Mouse (Mus musculus) CH12.LX (cell line): ENCODE measurements around the gene Kif13a. TPM values are rescaled to one million over a fixed set of nuclear protein-coding genes. Genes with fewer than 3 reads are reported as not detected.

Experiments used
- DNase-seq: peaks from one replicate; pipeline ENCODE4 v3.0.0-alpha.2; 2013; ENCODE audit errors: extremely low read depth
- H3K27ac ChIP-seq: 2 replicates; pipeline ENCODE4 v1.5.1; 2012; ENCODE audit warnings: low read depth, mild to moderate bottlenecking, control low read depth, moderate library complexity; ENCODE audit not compliant: insufficient read depth
- H3K27me3 ChIP-seq: replicated peaks from 2 replicates; pipeline ENCODE3; 2012; ENCODE audit warnings: inconsistent platforms
- H3K36me3 ChIP-seq, 2 experiments: replicated peaks in 1 of 2; 2 replicates each; pipeline versions ENCODE3 to v1.6.1; 2012; ENCODE audit warnings: inconsistent platforms in 1 of 2, low read length in 1 of 2, mild to moderate bottlenecking in 1 of 2, mixed read lengths in 1 of 2, moderate library complexity in 1 of 2; ENCODE audit not compliant: control insufficient read depth in 1 of 2, insufficient read depth in 1 of 2
- H3K4me1 ChIP-seq, 2 experiments: 2 replicates each; pipeline ENCODE4 v1.6.1; 2012; ENCODE audit warnings: inconsistent platforms in 1 of 2, moderate library complexity in 1 of 2; ENCODE audit not compliant: insufficient read depth in 2 of 2, control insufficient read depth in 1 of 2
- H3K4me2 ChIP-seq: 2 replicates; pipeline ENCODE4 v1.6.1; 2012; ENCODE audit warnings: low read depth, mild to moderate bottlenecking, control low read depth; ENCODE audit not compliant: poor library complexity, insufficient read depth, severe bottlenecking
- H3K4me3 ChIP-seq, 3 experiments: fragments of 150-350 bp in 1 of 3; sonication (generic) in 1 of 3; replicated peaks in 1 of 3; 2 replicates each; pipeline versions ENCODE3 to v1.5.1; 2011 to 2012; ENCODE audit warnings: low read depth in 2 of 3, low read length in 2 of 3, mild to moderate bottlenecking in 2 of 3, moderate library complexity in 2 of 3, control low read depth in 1 of 3, improper control_type of control experiment in 1 of 3, inconsistent platforms in 1 of 3, mixed read lengths in 1 of 3; ENCODE audit not compliant: poor library complexity in 1 of 3
- H3K79me2 ChIP-seq: replicated peaks from 2 replicates; pipeline ENCODE4 v1.6.1; 2012; ENCODE audit warnings: mild to moderate bottlenecking, moderate library complexity; ENCODE audit not compliant: control insufficient read depth, poor library complexity, insufficient read depth, severe bottlenecking; ENCODE audit errors: extremely low read depth
- H3K9ac ChIP-seq: 2 replicates; pipeline ENCODE4 v1.6.1; 2012; ENCODE audit warnings: low read depth, mild to moderate bottlenecking, control low read depth, moderate library complexity; ENCODE audit not compliant: insufficient read depth
- H3K9me3 ChIP-seq: replicated peaks from 2 replicates; pipeline ENCODE3; 2012; ENCODE audit warnings: low read length, inconsistent platforms, mixed read lengths
- BHLHE40 ChIP-seq: IDR thresholded peaks from 2 replicates; pipeline ENCODE4 v1.6.1; 2011; ENCODE audit warnings: mild to moderate bottlenecking, low read depth, low read length, improper control_type of control experiment
- CHD1 ChIP-seq: IDR thresholded peaks from 2 replicates; pipeline ENCODE4 v1.6.1; 2012; ENCODE audit warnings: low read depth, low read length, improper control_type of control experiment, inconsistent platforms
- CHD2 ChIP-seq: IDR thresholded peaks from 2 replicates; pipeline ENCODE4 v1.6.1; 2011; ENCODE audit warnings: low read length, improper control_type of control experiment
- E2F4 ChIP-seq: IDR thresholded peaks from 2 replicates; pipeline ENCODE4 v1.6.1; 2011; ENCODE audit warnings: low read depth, low read length, improper control_type of control experiment; ENCODE audit not compliant: insufficient replicate concordance
- HCFC1 ChIP-seq: IDR thresholded peaks from 2 replicates; pipeline ENCODE4 v1.6.1; 2012; ENCODE audit warnings: low read depth, mild to moderate bottlenecking, inconsistent platforms, low read length, improper control_type of control experiment
- JUND ChIP-seq: conservative IDR thresholded peaks from 2 replicates; pipeline ENCODE4 v1.6.1; 2011; ENCODE audit warnings: low read depth, low read length, improper control_type of control experiment
- KAT2A ChIP-seq: IDR thresholded peaks from 2 replicates; pipeline ENCODE4 v1.6.1; 2012; ENCODE audit warnings: low read length, improper control_type of control experiment, inconsistent platforms; ENCODE audit not compliant: insufficient replicate concordance
- MAX ChIP-seq: IDR thresholded peaks from 2 replicates; pipeline ENCODE4 v1.6.1; 2011; ENCODE audit warnings: low read length, improper control_type of control experiment
- MEF2A ChIP-seq: IDR thresholded peaks from 2 replicates; pipeline ENCODE4 v1.6.1; 2014; ENCODE audit warnings: low read depth, mild to moderate bottlenecking, inconsistent platforms, low read length, improper control_type of control experiment, borderline replicate concordance
- MXI1 ChIP-seq: IDR thresholded peaks from 2 replicates; pipeline ENCODE4 v1.6.1; 2011; ENCODE audit warnings: mild to moderate bottlenecking, low read depth, low read length, improper control_type of control experiment
- MYC ChIP-seq: IDR thresholded peaks from 2 replicates; pipeline ENCODE4 v1.6.1; 2011; ENCODE audit warnings: low read depth, mild to moderate bottlenecking, improper control_type of control experiment, low read length
- PAX5 ChIP-seq: IDR thresholded peaks from 2 replicates; pipeline ENCODE4 v1.6.1; 2012; ENCODE audit warnings: low read length, inconsistent platforms, mixed read lengths
- POLR2A ChIP-seq: IDR thresholded peaks from 2 replicates; pipeline ENCODE4 v1.6.1; 2011; ENCODE audit warnings: low read depth, mild to moderate bottlenecking, improper control_type of control experiment, low read length
- POLR2AphosphoS2 ChIP-seq: IDR thresholded peaks from 2 replicates; pipeline ENCODE4 v1.6.1; 2011; ENCODE audit warnings: low read depth, low read length, improper control_type of control experiment
- RAD21 ChIP-seq: IDR thresholded peaks from 2 replicates; pipeline ENCODE4 v1.6.1; 2011; ENCODE audit warnings: low read depth, mild to moderate bottlenecking, low read length, improper control_type of control experiment, moderate library complexity
- SMC3 ChIP-seq: IDR thresholded peaks from 2 replicates; pipeline ENCODE4 v1.6.1; 2011; ENCODE audit warnings: low read depth, low read length, improper control_type of control experiment
- TCF12 ChIP-seq: IDR thresholded peaks from 2 replicates; pipeline ENCODE4 v1.6.1; 2014; ENCODE audit warnings: low read depth, mild to moderate bottlenecking, inconsistent platforms, low read length, improper control_type of control experiment
- UBTF ChIP-seq: IDR thresholded peaks from 2 replicates; pipeline ENCODE4 v1.6.1; 2012; ENCODE audit warnings: low read depth, mild to moderate bottlenecking, inconsistent platforms, low read length, improper control_type of control experiment, moderate library complexity
- USF1 ChIP-seq: IDR thresholded peaks from 2 replicates; pipeline ENCODE4 v1.6.1; 2014; ENCODE audit warnings: low read depth, mild to moderate bottlenecking, inconsistent platforms, low read length, improper control_type of control experiment
- ZKSCAN1 ChIP-seq: IDR thresholded peaks from 2 replicates; pipeline ENCODE4 v1.6.1; 2012; ENCODE audit warnings: low read depth, inconsistent platforms, low read length, improper control_type of control experiment, borderline replicate concordance
- ZMIZ1 ChIP-seq: IDR thresholded peaks from 2 replicates; pipeline ENCODE4 v1.6.1; 2012; ENCODE audit warnings: low read depth, mild to moderate bottlenecking, inconsistent platforms, low read length, improper control_type of control experiment
- dilution Hi-C: fragments of 300-500 bp; cut with MboI; formaldehyde crosslinking; loops from 2 replicates; pipeline ENCODE4 v1.14.3; 2020; ENCODE audit warnings: low sequenced_read_pairs; ENCODE audit not compliant: extremely low pct_unique_long_range_greater_than_20kb, extremely low pct_ligation_motif_present
- in situ Hi-C: fragments of 300-500 bp; cut with MboI; formaldehyde crosslinking; loops from 3 replicates; pipeline ENCODE4 v1.14.3; 2019; ENCODE audit warnings: low sequenced_read_pairs, low pct_ligation_motif_present, low pct_unique_long_range_greater_than_20kb, mixed read lengths
- polyA plus RNA-seq: library from polyadenylated mRNA; unstranded; fragments of >175 nt; gene quantifications from 2 replicates; pipeline ENCODE4 v1.2.1, GENCODE M21; 2012; ENCODE audit warnings: low read depth; ENCODE audit not compliant: insufficient read length
- total RNA-seq, 2 experiments: library from RNA; depleted of rRNA; stranded (reverse); fragments of 300-350 nt in 1 of 2; fragments of >200 nt in 1 of 2; gene quantifications; 2 replicates each; pipeline ENCODE4 v1.2.3; 2012 to 2014

Kif13a gene
- total and polyA plus RNA-seq, 3 experiments = not detected

- in situ Hi-C loops (no loop called here), dilution Hi-C loops (no loop called here)
- no peak overlapping the region for H3K4me2 ChIP-seq
- TF ChIP-seq SMC3 (no peak), PAX5 (no peak), CHD1 (no peak), CHD2 (no peak), MXI1 (no peak), BHLHE40 (no peak), RAD21 (no peak), UBTF (no peak), MYC (no peak)
- H3K9me3 ChIP-seq = no peaks in the 10 kb centered on the region
- no peaks in the 10 kb centered on the region for H3K27me3 ChIP-seq
- H3K4me3 ChIP-seq = no peak overlapping the region
- H3K36me3 ChIP-seq = no peaks in the 10 kb centered on the region
- no peaks in the 10 kb centered on the region for H3K4me1 ChIP-seq
- H3K9ac ChIP-seq = no peak overlapping the region
- DNase-seq = no peak
- H3K27ac ChIP-seq = no peak overlapping the region
- H3K79me2 ChIP-seq = no peaks in the 10 kb centered on the region
Measured at GRCm38 (mm10) chr13:46774998-46775397, 154.7 kb downstream of the Kif13a start.

DNA sequence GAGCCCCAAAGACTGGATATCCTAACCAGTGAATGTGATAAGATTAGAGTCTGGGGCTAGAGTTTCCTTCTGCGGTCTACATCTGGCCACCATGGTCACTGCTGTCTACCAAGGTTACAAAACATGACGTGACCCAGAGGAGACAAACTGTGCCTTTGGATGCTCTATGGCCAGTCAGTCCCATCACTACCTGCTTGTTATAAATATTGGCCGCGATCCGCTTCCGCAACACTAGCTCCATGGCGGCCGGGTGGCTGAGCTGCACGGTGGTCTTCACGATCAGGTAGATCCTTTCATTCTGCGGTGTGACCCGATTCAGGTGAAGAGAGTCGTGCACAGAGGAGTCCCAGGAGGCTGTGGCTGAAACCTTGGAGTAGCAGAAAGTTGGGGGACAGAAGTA, 157.1 kb downstream of the Kif13a start:
- H3K36me3 ChIP-seq = no peaks in the 10 kb centered on the region
- no peaks in the 10 kb centered on the region for H3K4me1 ChIP-seq
- H3K4me3 ChIP-seq = no peak overlapping the region
- no peak for TF ChIP-seq JUND
- TF ChIP-seq TCF12 = no peak
- no peak for TF ChIP-seq POLR2AphosphoS2
- no peak for TF ChIP-seq KAT2A
- TF ChIP-seq MEF2A = no peak
- no peak for TF ChIP-seq MAX
- no peak for TF ChIP-seq POLR2A
- no peak for TF ChIP-seq USF1
- no peak for TF ChIP-seq ZKSCAN1
- no peak for TF ChIP-seq E2F4
- no peak for TF ChIP-seq ZMIZ1
- TF ChIP-seq HCFC1 = no peak
- TF ChIP-seq BHLHE40 = no peak
- no peak for TF ChIP-seq UBTF
- no peak overlapping the region for H3K9ac ChIP-seq
- H3K9me3 ChIP-seq = no peaks in the 10 kb centered on the region
- no peak for DNase-seq
- no peak overlapping the region for H3K4me2 ChIP-seq
- H3K27me3 ChIP-seq = no peaks in the 10 kb centered on the region
- H3K27ac ChIP-seq = no peak overlapping the region
- dilution Hi-C loops (no loop called here), in situ Hi-C loops (no loop called here)
- no peaks in the 10 kb centered on the region for H3K79me2 ChIP-seq
